Mouse (Mus musculus) forelimb bud, embryonic 11.5 days (tissue): ENCODE data around the gene Ticam1.

ENCODE experiments used
- DNase-seq: peaks from one replicate; pipeline ENCODE4 v3.0.0-alpha.2; 2012; ENCODE audit warnings: low read depth, low spot score

Ticam1 gene

DNA sequence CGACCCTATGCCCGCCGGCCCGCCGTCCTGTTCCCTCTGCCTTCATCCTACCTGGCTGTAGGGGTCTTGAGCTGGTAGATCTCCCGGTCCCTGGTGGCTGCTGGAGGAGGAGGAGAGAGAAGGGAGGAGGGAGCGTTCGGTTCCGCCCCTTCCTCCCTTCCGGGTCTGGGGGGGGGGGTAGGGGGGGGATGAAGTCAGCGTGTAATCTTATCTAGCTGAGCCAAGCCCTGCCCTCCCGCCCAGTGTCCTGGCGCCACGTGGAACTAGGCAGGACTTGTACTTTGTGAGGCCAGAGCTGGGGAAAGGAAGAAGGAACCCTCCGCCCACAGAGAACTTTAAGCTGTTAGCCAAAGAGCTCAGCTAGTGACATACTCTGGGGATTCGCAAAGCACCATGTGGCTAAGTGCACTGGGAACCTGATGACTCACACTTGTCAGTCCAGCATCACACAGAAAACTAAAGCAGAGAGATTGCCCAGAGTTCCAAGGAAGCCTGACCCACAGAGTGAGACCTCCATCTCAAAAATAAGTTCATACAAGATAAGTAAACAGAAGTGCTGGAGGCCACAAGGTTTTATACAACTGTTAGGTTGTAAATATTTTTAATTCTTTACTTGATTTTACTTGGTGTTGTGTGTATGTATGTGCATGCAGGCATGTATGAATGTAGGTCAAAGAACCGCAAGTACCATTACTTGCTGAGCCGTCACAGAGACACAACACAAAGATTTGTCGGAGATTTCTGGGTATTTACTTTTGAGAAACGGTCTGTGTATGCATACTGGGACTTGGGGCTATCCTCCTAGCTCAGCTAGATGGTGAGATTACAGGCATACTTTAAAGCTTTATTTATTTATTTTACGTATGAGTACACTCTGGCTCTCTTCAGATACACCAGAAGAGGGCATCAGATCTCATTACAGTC is at the start of gene Ticam1:
Gene Ticam1, minus strand, starts transcription at position 144 of the 924 bp plus-strand sequence.
- DNase-seq = peak; percentile 98

DNA sequence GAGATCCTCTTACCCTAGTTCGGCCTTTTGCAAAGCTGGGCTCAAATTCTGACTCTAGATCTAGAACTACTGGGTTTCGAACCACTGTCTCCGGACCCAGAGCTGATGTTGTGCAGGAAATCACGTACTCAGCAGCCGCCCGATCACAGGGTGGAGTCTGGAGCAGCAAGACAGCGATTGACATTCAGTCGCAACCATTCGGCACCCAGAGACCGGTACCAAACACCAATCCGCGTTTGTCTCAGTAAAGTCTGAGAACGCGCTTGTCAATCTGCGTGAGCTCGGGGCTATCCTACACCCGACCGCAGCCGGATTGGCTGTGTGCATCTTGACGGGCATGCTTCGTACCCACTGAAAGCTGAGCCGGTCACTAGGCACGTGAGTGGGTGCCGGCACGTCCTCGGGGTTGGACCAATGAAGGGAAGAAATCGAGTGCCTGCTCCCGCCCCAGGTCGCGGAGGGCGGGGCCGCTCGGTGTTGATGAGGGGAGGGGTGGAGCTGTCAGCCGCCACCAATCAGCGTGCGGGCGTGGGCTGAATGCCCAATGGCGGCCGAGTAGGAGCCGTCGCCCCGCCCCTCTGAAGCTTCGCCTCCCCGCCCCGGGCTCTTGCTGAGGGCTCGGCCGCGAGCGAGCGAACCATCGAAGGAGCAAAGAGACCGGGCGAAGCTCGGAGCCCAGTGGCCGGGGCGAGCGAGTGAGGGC is 49.0 kb upstream of the Ticam1 start, which contains the start of gene Kdm4b:
Gene Kdm4b, plus strand, starts transcription at position 613 of the 703 bp plus-strand sequence.
- DNase-seq = peak; percentile 98

- no peak for DNase-seq
Observed at GRCm38 (mm10) chr17:56324419-56324818, 47.8 kb upstream of the Ticam1 start.

DNA sequence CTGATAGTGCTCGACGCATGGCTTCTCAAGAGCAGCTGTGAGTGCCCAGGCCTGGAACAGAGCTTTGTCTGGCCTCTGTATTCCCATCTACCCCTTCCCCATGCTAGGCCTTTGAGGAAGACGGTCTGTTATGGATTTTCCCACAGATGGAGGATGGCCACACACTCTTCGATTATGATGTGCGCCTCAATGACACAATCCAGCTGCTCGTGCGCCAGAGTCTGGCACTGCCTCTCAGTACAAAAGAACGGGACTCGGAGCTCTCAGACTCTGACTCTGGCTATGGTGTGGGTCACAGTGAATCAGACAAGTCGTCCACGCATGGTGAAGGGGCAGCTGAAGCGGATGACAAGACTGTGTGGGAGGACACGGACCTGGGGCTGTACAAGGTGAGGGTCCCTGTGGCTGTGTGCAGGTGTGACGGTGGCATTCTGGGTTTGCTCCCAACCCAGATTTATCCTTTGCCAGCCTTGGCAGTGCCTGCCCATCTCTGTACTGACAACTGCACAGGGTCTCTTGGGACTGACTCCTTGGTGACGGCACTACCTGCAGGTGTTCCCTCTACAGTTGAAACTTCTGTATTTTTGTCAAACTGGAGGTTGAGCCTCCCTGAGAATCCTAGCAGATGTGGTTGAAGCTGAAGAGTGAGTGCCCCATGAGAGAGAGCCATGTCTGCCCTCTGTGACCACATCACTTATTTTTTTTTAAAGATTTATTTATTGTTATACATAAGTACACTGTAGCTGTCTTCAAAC is 32.8 kb upstream of the Ticam1 start:
- no peak for DNase-seq

DNA sequence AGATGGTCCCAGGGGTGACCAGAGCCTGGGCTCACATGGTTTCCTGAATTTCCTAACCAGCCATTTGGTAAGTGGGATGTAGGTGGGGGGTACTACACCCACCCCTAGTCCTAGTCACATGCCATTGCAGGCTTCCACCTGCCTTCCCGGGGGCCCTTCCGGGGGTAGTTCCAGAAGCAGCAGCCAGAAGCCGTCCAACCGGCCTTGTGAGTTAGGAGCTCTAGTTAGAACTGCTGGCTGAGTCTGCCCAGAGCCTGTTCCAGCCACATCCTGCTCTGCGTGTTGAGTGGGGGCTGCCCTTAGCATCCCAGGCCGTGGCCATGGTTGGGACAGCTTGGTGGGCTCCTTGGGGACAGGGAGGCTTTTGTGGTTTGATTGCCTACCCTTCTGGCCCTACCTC is 31.5 kb upstream of the Ticam1 start:
- no peak for DNase-seq

DNA sequence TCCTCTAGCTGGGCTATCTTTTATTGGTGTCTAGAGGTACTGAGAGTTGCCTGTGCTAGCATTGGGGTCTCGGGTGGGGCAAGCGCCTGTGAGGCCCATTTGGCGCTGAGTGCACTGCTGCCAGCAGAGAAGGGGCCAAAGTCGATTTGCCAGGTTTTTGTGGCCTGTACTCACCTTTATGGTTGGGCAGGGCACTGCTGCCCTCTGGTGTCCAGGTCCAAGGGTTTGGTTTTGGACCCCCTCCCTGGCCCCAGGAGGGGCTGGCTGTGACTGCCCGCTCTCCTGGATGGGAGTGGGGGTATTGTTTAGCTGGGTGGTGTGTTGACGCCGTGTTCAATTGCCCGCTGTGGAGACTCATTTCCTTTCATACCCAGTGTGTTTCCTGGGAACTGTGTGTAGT is 29.2 kb upstream of the Ticam1 start:
- no peak for DNase-seq

DNA sequence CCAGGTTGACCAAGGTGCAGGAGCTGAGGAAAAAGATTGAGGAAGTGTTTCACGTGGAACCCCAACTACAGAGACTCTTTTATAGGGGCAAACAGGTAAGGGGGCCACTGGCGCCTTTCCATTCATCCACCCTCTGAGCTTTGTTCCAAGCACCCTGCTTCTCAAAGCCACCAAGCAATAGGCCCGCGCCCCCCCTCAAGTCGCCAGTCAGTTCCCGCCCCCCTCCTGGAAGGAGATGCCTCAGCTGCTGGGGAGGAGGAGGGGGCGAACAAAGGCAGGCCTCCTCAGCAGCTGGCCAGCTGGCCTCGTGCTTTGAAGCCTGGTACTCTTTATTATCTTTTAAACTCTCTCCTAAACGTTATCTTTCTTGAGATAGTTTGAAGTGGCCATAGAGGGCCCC is 28.6 kb upstream of the Ticam1 start:
- DNase-seq = no peak

GRCm38 (mm10) chr17:56304718-56305117 is 28.1 kb upstream of the Ticam1 start:
- no peak for DNase-seq

GRCm38 (mm10) chr17:56303847-56304586 is 27.4 kb upstream of the Ticam1 start:
- DNase-seq = peak; percentile 97

GRCm38 (mm10) chr17:56303160-56303846 is 26.7 kb upstream of the Ticam1 start, which contains the start of gene Uhrf1:
Gene Uhrf1 (plus strand): TSS chr17:56303321.
- peak; percentile 93 for DNase-seq

- no peak for DNase-seq
Observed at GRCm38 (mm10) chr17:56302363-56302996, 25.9 kb upstream of the Ticam1 start.

DNA sequence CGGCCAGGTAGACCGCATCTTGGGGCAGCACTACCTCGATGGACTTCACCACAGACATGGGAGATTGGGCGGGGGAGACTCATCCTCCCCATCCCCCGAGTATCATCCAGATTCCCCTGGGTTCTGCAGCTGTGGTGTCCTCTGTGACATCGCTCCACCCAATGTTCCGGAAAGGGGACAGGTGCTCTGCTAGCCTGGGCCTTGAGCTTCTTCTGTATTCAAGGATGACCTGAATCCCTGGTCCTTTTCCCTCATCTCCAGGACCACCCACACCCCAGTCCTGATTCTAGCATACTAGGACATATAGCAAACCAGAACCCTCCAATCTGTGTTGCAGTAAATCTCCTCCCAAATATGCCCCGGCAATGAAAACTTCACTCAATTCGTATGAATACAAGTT is 23.6 kb upstream of the Ticam1 start, which contains the start of gene Arrdc5:
Gene Arrdc5, minus strand, starts transcription at position 101 of the 400 bp plus-strand sequence.
- no peak for DNase-seq

DNA sequence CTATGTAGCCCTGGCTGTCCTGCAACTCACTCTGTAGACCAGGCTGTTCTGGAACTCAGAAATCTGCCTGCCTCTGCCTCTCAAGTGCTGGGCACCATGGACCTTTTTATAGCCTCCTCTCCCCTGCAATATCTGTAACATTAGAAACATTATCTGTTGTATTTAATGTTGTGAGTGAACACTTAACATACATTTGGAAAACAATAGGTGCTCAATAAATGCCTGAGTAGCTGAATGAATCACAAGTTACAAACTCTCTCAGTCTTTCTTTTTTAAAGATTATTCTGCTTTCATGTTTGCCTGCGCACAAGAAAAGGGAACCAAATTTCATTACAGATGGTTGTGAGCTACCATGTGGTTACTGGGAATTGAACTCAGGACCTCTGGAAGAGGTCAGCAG is 21.7 kb upstream of the Ticam1 start:
- DNase-seq = no peak

- no peak for DNase-seq
Observed at GRCm38 (mm10) chr17:56296201-56296600, 19.6 kb upstream of the Ticam1 start.

DNA sequence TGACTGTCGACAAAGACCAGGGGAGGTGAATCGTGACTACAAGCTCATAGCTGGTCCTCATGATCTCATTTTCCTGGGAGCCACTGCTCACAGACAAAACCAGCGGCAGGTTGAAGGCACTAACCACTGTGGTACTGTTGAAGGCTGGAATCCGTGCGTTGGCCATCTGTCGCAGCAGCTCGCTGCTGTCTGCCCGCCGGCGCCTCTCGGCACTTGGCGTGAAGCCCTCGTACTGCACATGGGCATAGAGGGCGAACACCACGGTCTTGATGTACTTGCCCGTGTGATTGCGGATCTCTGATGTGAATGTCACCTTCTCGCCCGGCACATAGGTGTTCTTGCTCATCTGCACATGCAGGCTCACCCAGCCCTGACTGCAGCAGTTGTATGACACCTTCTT is 17.7 kb upstream of the Ticam1 start:
- DNase-seq = no peak

DNA sequence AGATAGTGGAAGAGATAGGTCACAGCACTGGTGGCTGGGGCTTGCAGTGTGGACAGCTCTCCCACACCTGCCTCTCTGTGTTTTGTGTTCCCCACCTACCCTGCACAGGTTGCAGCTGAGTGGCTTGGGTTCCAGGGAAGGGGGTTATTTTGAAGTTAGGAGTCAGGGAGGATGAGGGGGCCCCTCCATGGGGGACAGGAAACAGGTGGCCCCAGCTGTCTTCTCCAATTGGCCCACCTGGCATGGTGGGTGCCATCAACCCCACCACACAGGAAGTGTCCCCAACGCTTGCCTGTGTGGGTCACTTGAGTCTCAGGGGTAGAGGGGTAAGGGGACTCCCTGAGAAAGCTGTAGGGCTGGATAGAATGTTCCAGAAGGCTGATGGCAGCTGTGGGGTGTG is 16.7 kb upstream of the Ticam1 start:
- no peak for DNase-seq

DNA sequence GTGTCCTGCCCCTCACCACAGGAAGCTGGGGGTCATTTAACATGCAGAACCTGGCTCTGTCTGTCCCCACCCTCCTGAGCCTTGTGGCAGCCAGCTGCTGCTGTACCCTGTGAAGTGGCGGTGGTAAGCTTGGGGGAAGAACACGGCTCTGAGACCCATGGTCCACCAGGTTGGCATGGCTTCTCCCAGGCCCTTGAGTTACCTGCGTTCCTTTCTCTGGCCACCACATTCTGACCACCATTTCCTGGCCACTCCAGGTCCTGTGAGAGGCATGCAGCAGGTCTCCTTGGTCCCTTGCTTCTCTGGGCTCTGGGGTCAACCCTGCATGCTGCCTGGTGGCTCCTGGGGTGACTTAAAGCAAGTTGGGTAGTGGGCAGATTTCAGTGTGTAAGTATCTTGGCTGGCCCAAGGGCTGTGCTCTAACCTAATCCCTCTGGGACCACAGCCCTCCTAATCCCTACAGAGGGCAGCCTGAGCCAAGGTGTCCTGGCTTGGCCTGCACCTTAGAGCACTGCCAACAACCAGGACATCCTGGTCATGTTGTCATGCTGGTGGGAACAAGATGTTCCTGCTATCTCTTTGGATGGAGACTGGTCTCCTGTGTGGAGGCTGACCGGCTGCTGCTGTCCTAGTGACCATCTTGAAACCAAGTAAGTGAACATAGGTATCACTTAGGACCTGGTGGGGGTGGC is 16.1 kb upstream of the Ticam1 start, which contains the start of gene Plin3:
Gene Plin3, minus strand, starts transcription at position 343 of the 692 bp plus-strand sequence.
- no peak for DNase-seq

- DNase-seq = no peak
Observed at GRCm38 (mm10) chr17:56291826-56292475, 15.4 kb upstream of the Ticam1 start.

DNA sequence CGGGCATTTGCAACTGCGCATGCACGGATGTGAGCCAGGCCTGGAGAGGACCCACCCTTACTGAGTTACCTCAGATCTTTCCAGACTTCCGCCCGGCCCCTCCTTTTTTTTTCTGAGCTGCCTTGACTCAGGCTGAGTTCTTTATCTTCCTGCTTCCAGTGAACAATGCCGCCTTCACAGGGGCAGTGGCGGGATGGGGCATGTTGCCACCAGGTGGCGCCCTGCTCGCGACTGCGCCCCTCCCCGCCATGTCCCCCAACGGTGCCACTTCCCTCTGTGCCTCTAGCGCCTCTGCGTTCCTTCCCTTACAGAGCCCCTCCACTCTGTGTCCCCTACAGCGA is 14.6 kb upstream of the Ticam1 start:
- peak; percentile 89 for DNase-seq
